In genomic region chr2:170323925-170324347, GRCm38 (mm10) we compare ENCODE assay signal across 9 mouse cellular contexts.
DNase-seq lines count a peak whose midpoint lies in the region; ATAC-seq and TF ChIP-seq lines count a peak whose summit lies in the region.
"Had no signal": no experiment of that assay in that cellular context is flagged by ENCODE, and none has a peak within 500 bp of the region (broad histone marks: within the 10 kb centered on the region; RNA-seq: fewer than 3 reads in every experiment).

No protein-coding gene starts in this region.

- H3K9me3 ChIP-seq in neural tube, embryonic 14.5 days (ENCODE audit: control insufficient read depth, low read length): no peaks in the 10 kb centered on the region

- TF ChIP-seq CTCF in lung, adult 2 months (IDR thresholded peaks at IDR 0.05; ENCODE audit: insufficient read depth, low read length): no peak

- peak overlapping the region; percentile 51 for H3K4me2 ChIP-seq in neural tube, embryonic 14.5 days (ENCODE audit: low read depth, low read length)

- DNase-seq in left cerebral cortex, adult 18-20 months (ENCODE audit: low spot score in 2 of 2): peak; percentile 13 to 35
- DNase-seq in left cerebral cortex, adult 8-10 months (ENCODE audit: low spot score in 2 of 2): no peak
- peak; percentile 56 for DNase-seq in brain, adult 2 months (ENCODE audit: low read depth, low spot score)
- DNase-seq in gastrocnemius, postnatal 36 days: peak; percentile 25 to 48
- peak; percentile 26 to 67 for DNase-seq in kidney, adult 8-10 months
- no peak for DNase-seq in lung, adult 2 months

- no peaks in the 10 kb centered on the region for H3K27me3 ChIP-seq in neural tube, embryonic 14.5 days (ENCODE audit: control insufficient read depth, insufficient read depth, low read length)
- H3K27me3 ChIP-seq: Patski had no signal

- intact Hi-C loops in gastrocnemius, postnatal 36 days (cut with DNase I): no loop called here

- peak overlapping the region; percentile 4 for H3K4me3 ChIP-seq in lung, adult 2 months (replicated peaks; ENCODE audit: extremely low read depth, low read depth, low read length)
- peak overlapping the region; percentile 25; the same call in 1 of the 2 replicates for H3K4me3 ChIP-seq in neural tube, embryonic 14.5 days (ENCODE audit: low read depth, low read length)

- no peaks in the 10 kb centered on the region for H3K36me3 ChIP-seq in neural tube, embryonic 14.5 days (ENCODE audit: control insufficient read depth, insufficient read depth, low read length)

- H3K4me1 ChIP-seq in lung, adult 2 months (ENCODE audit: control insufficient read depth, insufficient read depth, low read length): peaks cover 2% of the 10 kb centered on the region
- peaks cover 6% of the 10 kb centered on the region for H3K4me1 ChIP-seq in neural tube, embryonic 14.5 days (ENCODE audit: control insufficient read depth, insufficient read depth, low read length)

- peak overlapping the region; percentile 37; the same call in 1 of the 2 replicates for H3K9ac ChIP-seq in neural tube, embryonic 14.5 days (replicated peaks; ENCODE audit: low read depth, low read length)

- TF ChIP-seq POLR2A in lung, adult 2 months (IDR thresholded peaks at IDR 0.05; ENCODE audit: borderline replicate concordance, extremely low read depth, low read depth, low read length): no peak

- H3K27ac ChIP-seq in neural tube, embryonic 14.5 days (ENCODE audit: low read depth, low read length): no peak overlapping the region

- 8% methylated on average over 19 of the region's 19 CpGs for WGBS in lung, adult 2 months
- WGBS in neural tube, embryonic 14.5 days: 3% methylated on average over 19 of the region's 19 CpGs

- peak; percentile 70 for ATAC-seq in neural tube, embryonic 14.5 days (ENCODE audit: low read depth)
- no peak for ATAC-seq in erythroblast, adult 5-6 weeks (replicated peaks; ENCODE audit: low FRiP score, poor library complexity, severe bottlenecking)
- ATAC-seq: Patski had no signal

Comparison
In these comparisons a context has a peak if more than half of its experiments do, and no peak if none do; other contexts are left out.
1. DNase-seq: peak in left cerebral cortex, adult 18-20 months (2 of 2), brain, adult 2 months (single experiment), gastrocnemius, postnatal 36 days (2 of 2) and kidney, adult 8-10 months (2 of 2); none in left cerebral cortex, adult 8-10 months (0 of 2) and lung, adult 2 months (single experiment).